Mouse (Mus musculus) left cerebral cortex, postnatal 10 days (tissue): ENCODE measurements around the gene Kdm5a. TPM values are rescaled to one million over a fixed set of nuclear protein-coding genes. Genes with fewer than 3 reads are reported as not detected.

Experiments
- DNase-seq, 2 experiments: peaks; one replicate each; pipeline ENCODE4 v3.0.0; 2021 to 2022; ENCODE audit warnings: low spot score in 2 of 2, mixed read lengths in 1 of 2; ENCODE audit errors: extremely low spot score in 1 of 2
- intact Hi-C: fragments of 180-260 bp; cut with DNase I; formaldehyde crosslinking; loops from one replicate; pipeline ENCODE4 v1.15.1; 2025
- total RNA-seq, 2 experiments: library from RNA; stranded (reverse); gene quantifications; 2 replicates each; pipeline ENCODE4 v1.2.3; 2021

Kdm5a gene
- total RNA-seq, 2 experiments from 2014 or later, result 29.1 to 31.2 TPM

DNA sequence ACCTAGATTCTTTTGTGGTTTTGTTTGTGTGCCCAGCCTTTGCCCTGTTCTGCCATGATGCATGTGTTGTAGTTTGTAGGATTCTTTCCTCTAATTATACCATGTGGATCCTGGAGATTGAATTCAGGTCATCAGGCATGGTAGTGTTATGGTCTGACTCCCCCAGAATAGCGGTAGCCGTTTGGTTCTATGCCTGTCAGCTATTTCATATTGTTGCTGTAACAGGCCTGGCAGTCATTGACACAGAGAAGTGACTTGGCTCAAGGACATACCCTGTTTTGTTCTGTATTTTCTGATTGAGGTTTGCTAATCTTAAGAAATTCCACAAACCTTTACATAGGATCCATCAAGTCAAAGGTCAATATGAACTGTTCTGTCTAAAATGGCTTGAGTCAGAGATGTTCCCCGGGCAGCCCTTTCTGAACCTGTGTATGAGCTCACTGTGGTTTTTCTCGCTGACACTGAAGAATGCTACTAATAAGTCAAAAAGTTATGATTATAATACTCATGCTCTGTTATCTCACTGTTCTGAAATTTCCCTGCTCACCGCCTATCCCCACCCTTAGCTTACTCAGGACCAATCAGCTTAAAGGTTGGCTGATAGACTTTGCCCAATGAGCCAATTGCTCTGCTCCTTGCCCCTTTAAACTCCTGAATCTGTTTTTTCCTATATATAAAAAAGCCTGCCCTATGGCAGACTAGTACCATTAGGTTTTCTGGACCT lies 31.9 kb downstream of the Kdm5a start:
- DNase-seq, result no peak
- intact Hi-C loops, result loop anchor here (10.0 kb wide), 1 partner anchor 441 kb away; no protein-coding TSS in a partner anchor

DNA sequence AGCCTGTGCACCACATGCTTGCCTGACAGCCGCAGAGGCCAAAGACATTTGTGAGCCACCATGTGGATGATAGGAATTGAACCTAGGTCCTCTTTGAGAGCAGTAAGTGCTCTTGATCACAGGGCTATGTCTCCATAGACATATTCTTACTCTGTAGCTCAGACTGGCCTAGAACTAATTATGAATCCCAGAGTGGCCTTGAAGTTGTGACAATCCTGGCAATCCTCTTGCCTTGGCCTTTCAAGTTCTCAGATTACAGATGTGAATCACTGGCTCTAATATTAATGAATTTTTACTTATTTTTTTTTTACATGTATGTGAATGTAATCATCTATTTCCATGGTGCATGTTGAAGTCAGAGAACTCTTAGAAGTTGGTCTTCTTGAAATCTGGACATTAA lies 40.0 kb downstream of the Kdm5a start:
- intact Hi-C loops, result no loop called here
- no peak for DNase-seq

DNA sequence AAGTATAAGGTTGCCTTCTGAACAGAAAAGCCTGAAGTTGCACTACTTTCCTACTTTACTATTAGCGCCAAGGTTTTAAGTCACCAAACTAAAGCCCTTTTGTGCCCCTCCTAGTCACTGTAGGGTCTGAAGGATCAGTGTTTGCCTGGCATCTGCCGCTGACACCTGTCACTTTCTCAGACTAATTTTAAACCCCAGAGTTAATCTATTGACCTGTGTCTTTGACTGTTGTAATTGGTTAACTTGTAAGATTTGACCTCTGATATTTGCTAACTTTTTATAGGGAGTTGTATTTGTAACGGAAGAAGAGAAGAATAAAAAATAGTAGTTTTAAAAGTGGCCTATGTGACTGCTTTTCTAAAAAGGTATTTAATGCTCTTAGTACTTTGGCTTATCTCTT lies 74.2 kb downstream of the Kdm5a start:
- intact Hi-C loops, result no loop called here

DNA sequence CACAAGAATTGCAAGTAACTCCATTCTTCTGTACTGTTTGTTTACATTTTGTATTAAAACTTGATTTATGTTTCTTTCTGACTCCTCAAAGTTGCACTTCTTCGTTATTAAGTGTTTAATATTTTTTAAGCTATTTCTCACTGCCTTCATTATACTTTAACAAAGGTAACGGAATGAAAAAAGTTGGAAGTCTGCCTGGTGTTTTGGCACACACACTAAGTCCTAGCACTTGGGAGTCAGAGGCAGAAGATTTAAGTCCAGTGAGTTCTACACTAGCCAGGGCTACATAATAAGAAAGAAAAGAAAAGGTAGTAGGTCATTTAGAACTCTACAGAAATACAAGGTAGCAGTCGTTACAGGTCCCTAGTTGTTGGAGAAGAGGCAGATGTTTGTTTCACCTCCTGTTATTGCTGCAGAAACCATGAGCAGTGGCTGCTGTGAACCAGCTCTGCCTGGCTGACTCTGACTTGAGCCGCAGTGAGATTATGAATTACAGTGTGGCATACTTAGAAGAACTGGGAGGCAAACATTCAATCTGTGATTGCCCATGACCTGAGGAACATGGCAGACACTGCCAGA lies 78.3 kb downstream of the Kdm5a start:
- intact Hi-C loops, result no loop called here
- DNase-seq, result no peak

More for the DNA sequence above, 74.2 kb downstream of the Kdm5a start:
- DNase-seq, result no peak

DNA sequence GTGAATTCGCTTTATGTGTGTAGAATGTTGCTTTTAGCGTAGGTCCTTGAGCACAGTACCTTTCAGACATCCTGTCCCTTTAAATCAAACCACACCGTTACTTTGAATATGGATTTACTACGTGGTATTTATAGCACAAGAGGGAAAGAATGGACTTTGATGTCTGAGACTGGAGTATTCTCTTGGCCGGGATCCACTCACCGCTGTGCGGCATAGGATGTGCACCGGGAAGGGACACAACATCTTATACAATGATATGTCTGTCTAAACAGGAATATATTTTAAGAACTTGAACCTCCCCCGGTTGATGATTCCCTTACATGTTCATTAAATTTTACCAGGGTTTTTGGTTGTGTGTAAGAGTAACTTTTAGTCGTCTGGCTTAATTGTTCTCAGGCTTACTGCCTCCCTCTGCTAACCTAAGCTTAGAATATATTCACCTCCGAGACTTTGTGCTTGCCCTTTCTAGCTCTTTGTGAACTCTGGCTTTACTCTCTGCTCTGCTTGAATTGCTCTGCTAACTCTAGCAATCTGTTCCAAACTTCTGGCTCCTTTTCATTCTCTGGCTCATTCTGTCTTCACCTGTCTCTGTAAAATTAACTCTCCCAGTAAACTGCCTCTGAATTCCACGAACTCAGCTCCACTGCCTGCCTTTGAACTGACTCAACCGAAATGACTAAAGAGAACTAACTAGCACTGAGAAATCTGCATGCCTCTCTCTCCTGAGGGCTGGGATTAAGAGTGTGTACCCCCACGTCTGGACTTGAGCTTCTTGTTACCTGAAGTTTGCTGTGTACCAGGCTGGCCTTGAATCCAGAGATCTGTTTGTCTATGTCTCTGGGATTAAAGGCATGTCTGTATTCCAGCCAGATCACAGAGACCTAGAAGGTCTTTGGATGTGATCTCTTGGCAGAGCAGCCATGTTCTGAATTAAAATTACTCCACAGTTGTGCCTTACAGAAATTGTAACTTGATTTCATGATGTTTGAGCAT lies 79.7 kb downstream of the Kdm5a start:
- intact Hi-C loops, result no loop called here

DNA sequence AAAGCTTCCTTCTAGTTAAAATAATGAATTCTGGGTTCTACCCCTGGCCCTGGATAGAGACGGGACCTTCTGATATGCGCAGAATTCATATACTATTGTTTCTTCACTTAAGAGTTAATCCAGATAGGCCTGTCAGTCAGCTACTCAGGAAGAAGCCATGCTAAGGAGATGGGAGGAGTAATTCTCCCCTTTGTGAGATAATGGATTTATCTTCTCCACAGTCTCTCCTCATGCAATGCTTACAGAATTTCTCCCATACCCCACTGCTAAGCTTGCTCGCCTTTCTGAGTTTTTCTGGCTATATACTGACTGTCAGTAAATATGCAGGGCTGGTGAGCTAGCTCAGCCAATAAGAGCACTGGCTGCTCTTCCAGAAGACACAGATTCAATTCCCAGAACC lies 86.3 kb downstream of the Kdm5a start:
- intact Hi-C loops, result no loop called here
- DNase-seq, result no peak

More for the DNA sequence above, 79.7 kb downstream of the Kdm5a start:
- DNase-seq, result peak in 1 of 2 experiments; percentile 57

DNA sequence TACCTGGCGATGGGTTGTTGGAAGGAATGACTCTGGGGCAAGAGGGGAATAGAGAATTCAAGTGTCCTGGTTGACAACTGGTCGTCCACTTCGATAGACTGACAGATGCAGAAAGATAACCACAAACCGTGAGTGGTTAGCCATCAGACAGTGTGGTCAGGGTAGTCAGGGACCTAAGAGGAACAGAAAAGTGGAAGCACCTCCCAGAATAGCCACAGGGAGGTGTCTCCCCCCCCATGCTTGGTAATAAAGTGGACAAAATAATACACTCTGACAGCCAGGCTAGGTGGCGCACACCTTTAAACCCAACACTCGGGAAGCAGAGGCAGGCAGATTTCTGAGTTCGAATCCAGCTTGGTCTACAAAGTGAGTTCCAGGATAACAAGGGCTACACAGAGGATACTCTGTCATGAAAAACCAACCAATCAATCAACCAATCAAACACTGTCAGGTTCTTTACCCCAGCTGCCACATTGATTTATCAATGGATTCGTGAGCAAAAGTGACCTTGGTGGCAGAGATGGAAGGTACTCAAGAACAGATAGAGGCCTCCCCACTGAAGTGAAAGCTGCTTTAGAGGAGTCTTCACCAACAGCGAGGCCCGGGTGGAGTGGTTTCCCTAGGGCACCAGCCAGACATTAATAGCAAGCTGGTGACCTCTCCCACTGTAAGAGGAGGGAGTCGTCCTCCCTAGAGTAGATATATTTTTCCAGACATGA lies 88.6 kb downstream of the Kdm5a start:
- DNase-seq, result no peak
- intact Hi-C loops, result no loop called here

DNA sequence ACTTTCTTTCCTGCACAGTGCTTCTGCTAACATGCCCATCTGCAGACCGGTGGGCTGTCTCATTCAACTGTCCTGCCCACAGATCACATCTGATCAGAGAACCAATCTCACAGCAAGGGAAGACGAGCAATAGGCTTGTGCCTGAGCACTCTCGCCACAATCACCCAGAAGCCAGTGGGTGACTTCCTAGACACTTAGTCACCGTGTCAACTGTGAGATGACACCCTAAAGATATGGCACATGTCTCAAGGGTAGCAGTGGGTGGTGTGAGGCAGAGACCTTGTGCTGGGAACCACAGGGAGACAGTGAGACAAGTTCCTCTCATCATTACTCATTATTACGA lies 89.2 kb downstream of the Kdm5a start:
- no peak for DNase-seq
- intact Hi-C loops, result no loop called here

DNA sequence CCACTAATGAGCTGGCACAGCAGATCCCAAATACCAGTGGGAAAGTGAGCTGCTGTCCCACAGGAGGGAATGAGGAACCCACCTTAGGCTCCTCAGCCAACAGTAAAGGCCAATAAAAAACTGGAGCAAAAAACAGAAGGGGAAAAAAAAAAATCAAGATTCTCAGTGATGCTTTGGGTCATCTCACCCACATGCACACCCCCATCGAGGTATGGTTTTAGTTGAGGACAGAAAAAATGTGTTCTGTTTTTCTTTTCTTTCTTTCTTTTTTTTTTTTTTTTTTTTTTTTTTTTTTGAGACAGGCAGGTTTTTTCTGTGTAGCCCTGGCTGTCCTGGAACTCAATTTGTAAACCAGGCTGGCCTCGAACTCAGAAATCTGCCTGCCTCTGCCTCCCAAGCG lies 89.6 kb downstream of the Kdm5a start:
- DNase-seq, result no peak
- intact Hi-C loops, result no loop called here

DNA sequence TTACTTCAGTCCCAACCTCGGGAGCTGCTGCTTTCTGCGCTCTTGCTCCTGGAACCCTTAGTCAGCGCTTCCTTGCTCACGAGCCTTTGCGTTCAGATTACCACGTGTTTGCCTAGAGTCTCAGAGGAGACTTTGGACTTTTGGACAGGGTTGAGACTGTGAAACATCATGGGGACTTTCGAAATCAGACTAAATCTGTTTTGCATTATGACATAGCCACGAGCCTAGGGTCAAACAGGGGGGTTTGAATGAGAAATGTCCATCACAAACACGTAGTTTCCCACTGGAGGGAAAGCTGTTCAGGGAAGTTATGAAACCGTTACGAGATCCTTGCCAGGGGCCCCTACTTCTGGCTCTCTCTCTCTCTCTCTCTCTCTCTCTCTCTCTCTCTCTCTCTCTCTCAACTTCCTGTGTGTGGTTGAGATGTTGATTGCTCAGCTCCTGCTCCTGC lies 90.7 kb downstream of the Kdm5a start:
- intact Hi-C loops, result no loop called here
- DNase-seq, result no peak

DNA sequence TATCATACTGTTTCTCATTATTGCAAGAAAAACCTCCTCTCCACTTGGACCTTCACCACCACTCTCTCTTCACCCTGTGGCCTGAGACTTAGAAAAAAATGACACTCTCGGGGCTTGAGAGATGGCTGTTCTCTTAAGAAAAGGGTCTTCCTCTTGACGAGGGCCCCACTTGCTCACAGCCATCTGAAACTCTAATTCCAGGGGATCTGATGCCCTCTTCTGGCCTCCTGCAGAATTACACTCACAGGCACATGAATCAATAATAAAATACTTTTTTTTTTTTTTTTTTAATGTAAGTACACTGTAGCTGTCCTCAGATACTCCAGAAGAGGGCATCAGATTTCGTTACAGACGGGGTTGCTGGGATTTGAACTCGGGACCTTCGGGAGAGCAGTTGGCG lies 93.2 kb downstream of the Kdm5a start:
- no peak for DNase-seq
- intact Hi-C loops, result no loop called here

DNA sequence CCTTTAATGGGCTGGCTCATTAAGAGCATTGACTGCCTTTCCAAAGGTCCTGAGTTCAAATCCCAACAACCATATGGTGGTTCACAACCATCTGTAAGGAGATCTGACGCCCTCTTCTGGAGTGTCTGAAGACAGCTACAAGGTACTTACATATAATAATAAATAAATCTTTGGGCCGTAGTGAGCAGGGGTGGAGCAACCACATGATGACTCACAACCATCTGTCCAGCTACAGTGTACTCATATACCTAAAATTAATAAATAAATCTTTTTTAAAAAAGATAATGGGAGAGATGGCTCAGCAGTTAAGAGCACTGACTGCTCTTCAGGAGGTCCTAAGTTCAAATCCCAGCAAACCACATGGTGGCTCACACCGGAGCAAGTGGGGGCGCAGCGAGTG lies 93.8 kb downstream of the Kdm5a start:
- no peak for DNase-seq
- intact Hi-C loops, result no loop called here

DNA sequence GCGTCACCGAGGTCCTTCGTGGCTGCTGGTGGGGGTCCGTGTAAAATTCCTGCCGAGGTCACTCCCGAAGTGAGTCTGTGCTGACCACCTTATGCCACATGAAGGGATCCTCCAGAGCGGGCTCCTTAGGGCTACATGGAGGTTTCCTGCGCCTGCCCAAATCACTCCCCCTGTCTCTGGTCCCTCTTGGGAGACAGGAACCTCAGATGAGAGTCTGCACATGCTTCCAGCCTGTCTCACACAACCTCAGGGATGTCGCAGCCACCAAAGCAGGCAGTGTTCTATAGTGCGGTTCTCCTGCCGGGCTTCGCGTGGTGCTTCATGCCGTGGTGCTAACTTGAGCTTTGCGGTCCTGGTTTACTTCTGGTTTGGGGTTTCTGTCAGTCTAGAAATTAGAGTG lies 97.3 kb downstream of the Kdm5a start:
- intact Hi-C loops, result no loop called here
- DNase-seq, result no peak

DNA sequence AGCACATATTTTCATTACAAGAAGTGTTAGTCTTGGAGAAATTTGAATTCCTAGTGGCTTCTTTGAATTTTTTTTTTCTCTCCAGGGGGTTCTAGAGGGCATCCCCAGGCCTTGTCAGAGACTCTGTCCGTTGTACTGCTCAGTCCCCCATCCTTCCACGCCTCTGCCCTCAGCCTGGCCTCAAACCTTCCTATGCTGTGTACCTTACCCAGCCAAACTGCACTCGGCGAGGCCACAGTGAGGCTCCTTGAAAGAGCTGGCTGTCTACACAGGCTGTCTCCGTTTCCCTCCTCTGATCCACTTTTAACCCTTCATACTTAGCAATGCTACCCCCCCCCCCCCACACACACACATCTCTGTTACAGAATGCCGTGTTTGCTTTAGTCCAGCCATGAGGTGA lies 98.3 kb downstream of the Kdm5a start:
- no peak for DNase-seq
- intact Hi-C loops, result no loop called here

DNA sequence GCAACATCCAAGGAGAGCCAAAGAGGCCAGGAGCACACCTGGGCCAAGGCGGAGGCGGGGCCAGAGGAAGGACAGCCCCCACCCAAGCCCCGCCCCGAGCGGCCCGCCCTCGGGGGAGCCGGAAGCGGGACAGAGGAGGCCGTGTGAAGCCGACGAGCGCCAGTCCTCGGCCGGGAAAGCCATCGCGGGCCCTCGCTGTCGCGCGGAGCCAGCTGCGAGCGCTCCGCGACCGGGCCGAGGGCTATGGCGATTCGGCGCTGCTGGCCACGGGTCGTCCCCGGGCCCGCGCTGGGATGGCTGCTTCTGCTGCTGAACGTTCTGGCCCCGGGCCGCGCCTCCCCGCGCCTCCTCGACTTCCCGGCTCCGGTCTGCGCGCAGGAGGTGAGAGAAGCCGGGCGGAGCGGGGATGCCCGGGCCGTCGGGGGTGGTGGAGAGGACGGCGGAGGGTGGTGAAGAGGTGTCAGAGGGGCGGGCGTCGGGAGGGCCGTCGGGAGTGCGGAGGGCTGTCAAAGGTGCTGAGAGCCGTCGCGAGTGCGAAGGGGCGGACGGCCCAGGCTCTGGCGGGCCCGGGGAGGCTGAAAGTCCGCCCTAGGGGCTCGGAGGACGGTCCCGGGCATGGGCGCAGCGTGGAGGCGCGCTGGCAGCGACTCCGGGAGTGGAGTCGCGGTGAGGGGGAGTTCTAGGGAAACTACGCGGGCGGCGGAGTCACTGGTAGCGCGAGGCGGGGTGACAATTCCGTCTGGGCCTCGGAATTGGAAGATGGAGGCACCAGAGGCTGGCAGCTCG lies 99.4 kb downstream of the Kdm5a start, which contains the start of gene Il17ra:
TSS of gene Il17ra (plus strand) at position 162 of the 786 bp plus-strand sequence.
- peak in 1 of 2 experiments; percentile 78 for DNase-seq
- intact Hi-C loops, result no loop called here

DNA sequence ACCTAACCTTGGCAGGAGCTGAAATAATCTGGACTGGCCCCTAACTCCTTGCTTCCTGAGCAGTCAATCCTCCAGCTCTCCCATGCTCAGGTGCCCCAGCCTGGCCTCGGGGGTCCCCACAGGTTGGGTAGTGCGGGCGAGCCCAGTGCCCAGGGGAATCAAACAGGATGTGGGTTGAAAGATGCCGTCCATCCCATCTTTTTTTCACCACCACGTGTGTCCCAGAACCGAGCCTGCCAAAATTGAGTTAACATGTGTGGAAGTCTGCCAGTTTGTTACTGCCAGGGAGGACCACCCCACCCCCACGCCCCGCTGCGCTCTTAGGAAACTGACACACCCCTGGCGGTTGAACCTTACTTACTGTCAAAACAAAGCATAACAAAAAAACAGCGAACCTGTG lies 100.0 kb downstream of the Kdm5a start:
- intact Hi-C loops, result no loop called here
- no peak for DNase-seq

DNA sequence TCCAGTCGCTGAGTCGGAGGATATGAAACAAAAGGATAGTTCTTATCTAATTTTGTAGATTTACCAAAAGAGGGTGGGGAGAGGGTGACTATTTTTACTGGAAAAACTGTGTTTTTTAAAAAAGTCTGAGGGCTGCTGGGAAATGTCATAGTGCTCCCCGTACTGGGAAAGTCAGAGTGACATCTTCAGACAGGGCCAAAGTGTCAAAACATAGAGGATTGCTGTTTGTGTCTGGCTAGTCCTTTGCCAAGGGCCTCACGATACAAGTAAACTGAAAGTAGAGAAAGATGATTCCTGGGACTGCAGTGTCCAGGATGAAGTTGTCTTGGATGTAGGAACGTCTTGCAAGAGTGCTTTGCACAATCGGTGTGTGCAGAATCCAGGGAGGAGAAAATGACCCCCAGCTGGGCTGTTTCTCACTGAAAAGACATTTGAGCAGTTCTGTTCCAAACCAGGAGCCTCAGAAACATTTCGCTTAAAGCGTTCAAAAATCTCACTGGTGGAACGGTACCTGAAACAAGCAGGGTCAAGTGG lies 100.5 kb downstream of the Kdm5a start:
- intact Hi-C loops, result no loop called here
- no peak for DNase-seq

DNA sequence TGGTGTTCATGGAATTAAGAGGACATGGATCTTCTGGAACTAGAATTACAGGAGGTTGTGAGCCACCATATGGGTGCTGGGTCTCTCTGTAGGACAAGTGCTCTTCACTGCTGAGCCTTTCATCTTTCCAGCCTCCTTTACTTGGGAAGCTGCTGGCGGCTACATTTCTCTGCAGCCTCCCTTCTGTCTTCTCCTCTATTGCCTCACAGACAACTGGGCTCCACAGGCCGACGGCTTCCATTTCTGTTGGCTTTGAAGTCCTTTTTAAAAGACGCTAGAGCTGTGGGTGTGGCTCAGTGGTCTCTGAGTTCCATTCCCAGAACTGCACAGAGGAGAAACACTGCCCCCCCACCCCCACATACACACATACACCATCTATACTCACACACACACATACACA lies 101.5 kb downstream of the Kdm5a start:
- DNase-seq, result no peak
- intact Hi-C loops, result no loop called here
